Mouse (Mus musculus) megakaryocyte, adult 5-6 weeks (primary cell): Measurements from ENCODE around the gene Notch4. TPM values are rescaled to one million over a fixed set of nuclear protein-coding genes. Genes with fewer than 3 reads are reported as not detected.

ENCODE experiments used
- ATAC-seq: 2 replicates; pipeline ENCODE4 v1.8.0; 2016; ENCODE audit warnings: mild to moderate bottlenecking, inconsistent platforms; ENCODE audit not compliant: poor library complexity, severe bottlenecking
- total RNA-seq, 2 experiments: library from RNA; stranded (forward) in 1 of 2; stranded (reverse) in 1 of 2; fragments of 153-499, 151-499 nt in 1 of 2; fragments of 221-1000, 200-1000 nt in 1 of 2; gene quantifications; 2 replicates each; pipeline versions ENCODE4 v1.2.3 to v1.2.4; 2015 to 2017

Notch4 gene
- total RNA-seq, 2 experiments from 2014 or later, result 0.15 TPM; not detected in 1

GRCm38 (mm10) chr17:34592581-34593549 lies 28.8 kb downstream of the Notch4 start:
- no peak for ATAC-seq

DNA sequence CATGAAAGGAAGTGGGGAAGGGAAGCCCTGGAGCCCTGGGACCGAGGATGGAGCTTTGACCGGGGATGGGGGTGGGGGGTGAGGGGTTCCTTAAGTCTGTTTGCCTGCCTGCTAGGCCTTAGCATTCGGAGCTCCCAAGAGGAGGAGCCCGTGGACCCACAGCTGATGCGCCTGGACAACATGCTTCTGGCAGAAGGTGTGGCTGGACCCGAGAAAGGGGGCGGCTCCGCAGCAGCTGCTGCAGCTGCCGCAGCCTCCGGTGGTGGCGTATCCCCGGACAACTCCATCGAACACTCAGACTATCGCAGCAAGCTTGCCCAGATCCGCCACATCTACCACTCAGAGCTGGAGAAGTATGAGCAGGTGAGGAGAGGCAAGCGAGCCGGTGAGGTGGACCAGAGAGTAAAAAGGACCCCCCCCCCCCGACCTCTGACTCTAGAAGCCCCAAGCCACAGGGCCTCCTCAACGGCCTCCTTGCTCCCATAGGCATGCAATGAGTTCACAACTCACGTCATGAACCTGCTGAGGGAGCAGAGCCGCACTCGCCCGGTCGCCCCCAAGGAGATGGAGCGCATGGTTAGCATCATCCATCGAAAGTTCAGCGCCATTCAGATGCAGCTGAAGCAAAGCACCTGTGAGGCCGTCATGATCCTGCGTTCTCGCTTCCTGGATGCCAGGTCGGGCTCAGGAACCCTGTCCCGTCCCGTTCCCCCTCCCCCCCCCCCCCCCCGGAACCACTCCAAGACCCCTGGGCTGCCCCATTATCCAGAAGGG lies 29.9 kb downstream of the Notch4 start:
- no peak for ATAC-seq

DNA sequence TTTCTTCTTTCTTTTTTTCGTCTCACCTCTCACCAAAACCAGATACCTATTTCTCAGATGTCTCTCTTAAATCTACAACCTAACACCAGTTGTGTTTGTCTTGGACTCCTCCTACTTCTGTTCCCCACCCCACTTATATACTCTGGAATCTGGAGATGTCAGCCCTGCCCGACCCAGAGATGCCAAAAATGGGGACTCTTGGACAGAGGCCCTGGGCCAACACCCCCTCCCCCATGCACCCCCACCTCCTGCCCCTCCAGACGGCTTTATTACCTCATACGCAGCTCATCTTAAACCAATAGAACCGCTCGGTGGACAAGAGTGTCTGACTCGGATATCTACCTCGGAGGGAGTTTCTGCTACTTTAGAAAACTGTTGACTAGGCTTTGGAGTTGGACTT lies 32.0 kb downstream of the Notch4 start:
- ATAC-seq, result no peak

- ATAC-seq, result no peak
Observed at GRCm38 (mm10) chr17:34597566-34598095, 33.6 kb downstream of the Notch4 start, which contains the start of gene Ager. Gene Ager, plus strand, starts transcription at chr17:34597862.

GRCm38 (mm10) chr17:34599891-34600290 lies 35.8 kb downstream of the Notch4 start:
- ATAC-seq, result no peak

GRCm38 (mm10) chr17:34601796-34602195 lies 37.7 kb downstream of the Notch4 start:
- no peak for ATAC-seq

DNA sequence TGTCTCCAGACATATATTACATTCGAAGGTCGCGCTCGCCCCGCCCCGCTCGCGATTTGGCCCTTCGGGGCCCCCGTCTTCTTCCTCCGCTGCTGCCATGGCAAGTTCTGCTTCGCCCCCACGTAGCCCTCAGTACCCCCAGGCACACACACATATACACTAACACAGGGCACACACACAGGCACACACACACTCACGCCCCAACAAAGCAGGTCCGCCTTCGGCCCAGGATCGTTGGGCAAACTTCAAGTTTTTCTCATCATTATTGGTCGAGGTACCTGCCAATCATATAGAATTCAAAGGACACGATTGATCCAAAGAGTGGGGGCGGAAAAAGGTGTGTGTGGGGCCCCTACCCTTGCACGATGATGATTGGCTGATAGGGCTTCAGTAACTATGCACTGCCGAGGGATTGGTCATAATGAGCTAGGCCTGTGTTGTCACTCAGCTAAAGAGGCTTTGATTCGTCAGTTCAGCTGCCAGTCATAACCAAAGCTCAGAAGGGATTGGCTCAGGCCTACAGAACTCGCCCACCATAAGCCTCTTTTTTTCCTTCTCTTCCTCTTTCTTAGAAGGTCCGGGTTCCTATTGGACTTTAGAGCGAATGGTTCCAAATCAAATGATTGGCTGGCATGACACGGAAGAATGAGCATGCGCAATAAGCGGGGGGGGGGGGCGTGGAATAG lies 39.5 kb downstream of the Notch4 start, which contains the start of gene Rnf5:
TSS of gene Rnf5 (minus strand) at position 316 of the 686 bp plus-strand sequence.
- peak; percentile 72 for ATAC-seq

- ATAC-seq, result peak; percentile 73
Observed at GRCm38 (mm10) chr17:34604061-34604508, 40.0 kb downstream of the Notch4 start, which contains the start of gene Agpat1. Gene Agpat1, plus strand, starts transcription at chr17:34604262.

DNA sequence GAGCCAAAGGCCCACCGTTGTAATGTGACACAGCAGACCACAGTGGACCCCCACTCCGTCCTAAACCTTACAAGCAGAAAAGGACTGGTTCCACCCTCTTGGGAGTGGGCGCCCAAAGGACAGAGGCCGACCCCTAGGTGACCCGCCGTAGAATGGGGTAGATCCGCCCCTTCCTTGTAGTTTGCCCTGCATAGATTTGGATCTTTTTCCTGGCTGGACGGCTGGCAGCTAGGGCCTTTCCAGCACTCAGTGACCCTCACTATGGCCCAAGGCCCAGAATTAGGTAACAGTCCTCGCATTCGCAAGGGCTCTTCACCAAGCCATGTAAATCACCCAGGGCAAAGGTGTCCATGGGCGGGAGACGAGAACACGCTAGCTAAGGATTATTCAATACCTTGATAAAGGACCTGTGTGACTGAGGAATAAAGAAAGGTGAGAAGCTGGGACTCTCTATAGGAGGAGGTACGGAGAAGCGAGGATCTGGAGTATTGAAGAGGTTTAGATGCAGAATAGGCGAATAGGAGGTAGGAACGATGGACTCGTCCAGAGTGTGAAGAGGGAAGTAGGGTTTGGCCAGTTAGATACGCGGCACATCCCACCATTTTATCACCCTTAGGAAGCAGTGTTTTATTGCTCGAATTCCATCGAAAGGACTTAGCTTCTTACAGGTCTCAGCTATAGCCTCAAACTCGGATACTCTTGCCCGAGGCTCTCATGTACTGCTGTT lies 40.6 kb downstream of the Notch4 start:
- ATAC-seq, result no peak

GRCm38 (mm10) chr17:34605609-34606008 lies 41.5 kb downstream of the Notch4 start:
- ATAC-seq, result peak; percentile 48

- no peak for ATAC-seq
Observed at GRCm38 (mm10) chr17:34606186-34607039, 42.3 kb downstream of the Notch4 start.

- ATAC-seq, result no peak
Observed at GRCm38 (mm10) chr17:34607997-34608396, 43.9 kb downstream of the Notch4 start.

- no peak for ATAC-seq
Observed at GRCm38 (mm10) chr17:34611050-34611449, 47.0 kb downstream of the Notch4 start.

DNA sequence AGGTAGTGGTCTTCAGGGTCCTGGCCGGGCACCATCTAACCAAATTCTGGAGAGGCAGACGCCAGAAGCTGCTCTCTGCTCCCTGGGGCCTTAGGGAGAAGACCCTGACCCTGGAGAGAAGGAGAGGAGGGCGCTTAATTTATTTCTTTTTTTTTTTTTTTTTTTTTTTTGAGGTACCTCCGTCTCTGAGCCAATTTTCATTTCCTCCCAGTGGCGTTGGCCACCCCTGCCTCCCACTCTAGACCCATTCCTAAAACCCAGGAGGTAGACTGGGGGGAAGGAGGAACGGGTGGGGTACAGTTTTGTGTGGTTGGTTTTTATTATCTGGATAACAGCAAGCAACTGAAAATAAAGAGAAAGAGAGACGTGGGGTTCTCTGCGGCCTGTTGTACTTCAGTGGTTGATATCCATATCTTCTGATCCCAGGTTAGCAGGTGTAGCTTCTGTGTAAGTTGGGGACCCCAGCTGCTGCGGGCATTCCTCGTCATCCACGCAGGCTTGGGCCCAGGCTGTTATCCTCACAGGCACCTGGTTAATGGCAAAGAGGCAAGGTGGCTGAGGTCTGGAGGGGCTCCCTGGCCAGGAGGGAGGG lies 49.1 kb downstream of the Notch4 start:
- ATAC-seq, result no peak

GRCm38 (mm10) chr17:34613830-34614229 lies 49.8 kb downstream of the Notch4 start:
- ATAC-seq, result no peak

GRCm38 (mm10) chr17:34615871-34616270 lies 51.8 kb downstream of the Notch4 start, which contains the start of gene Egfl8:
Gene Egfl8, minus strand, starts transcription at chr17:34615971.
- ATAC-seq, result no peak

GRCm38 (mm10) chr17:34618999-34619398 lies 54.9 kb downstream of the Notch4 start:
- ATAC-seq, result peak; percentile 83

- ATAC-seq, result no peak
Observed at GRCm38 (mm10) chr17:34621006-34621405, 56.9 kb downstream of the Notch4 start.
